Mouse (Mus musculus) liver, embryonic 11.5 days (tissue): ENCODE results near the gene Lpar3. TPM values are rescaled to one million over a fixed set of nuclear protein-coding genes. Genes with fewer than 3 reads are reported as not detected.

Experiments
- ATAC-seq: fragments of 200-750 bp; cut with Nextera tagmentation; replicated peaks from 2 replicates; pipeline ENCODE4 v1.8.0; 2017; ENCODE audit warnings: moderate number of reproducible peaks, mild to moderate bottlenecking, moderate TSS enrichment, moderate library complexity; ENCODE audit not compliant: low FRiP score
- DNase-seq: peaks from one replicate; pipeline ENCODE4 v3.0.0-alpha.2; 2017; ENCODE audit warnings: low spot score
- H3K27ac ChIP-seq: fragments of 300-500 bp; sonication (generic); 2 replicates; pipeline ENCODE4 v1.5.1; 2014; ENCODE audit warnings: mild to moderate bottlenecking, low read depth, low read length, control low read depth
- H3K27me3 ChIP-seq: fragments of 300-500 bp; sonication (generic); replicated peaks from 2 replicates; pipeline ENCODE4 v1.6.1; 2014; ENCODE audit warnings: low read length, mixed read lengths; ENCODE audit not compliant: control insufficient read depth, insufficient read depth
- H3K36me3 ChIP-seq: fragments of 300-500 bp; sonication (generic); 2 replicates; pipeline ENCODE4 v1.6.1; 2014; ENCODE audit warnings: mild to moderate bottlenecking, low read length, moderate library complexity, mixed read lengths; ENCODE audit not compliant: control insufficient read depth, insufficient read depth
- H3K4me1 ChIP-seq: fragments of 300-500 bp; sonication (generic); replicated peaks from 2 replicates; pipeline ENCODE4 v1.6.1; 2014; ENCODE audit warnings: low read length, mixed read lengths; ENCODE audit not compliant: control insufficient read depth, insufficient read depth
- H3K4me2 ChIP-seq: fragments of 300-500 bp; sonication (generic); 2 replicates; pipeline ENCODE4 v1.6.1; 2014; ENCODE audit warnings: mild to moderate bottlenecking, control low read depth, moderate library complexity
- H3K4me3 ChIP-seq: fragments of 300-500 bp; sonication (generic); 2 replicates; pipeline ENCODE4 v1.5.1; 2014; ENCODE audit warnings: low read depth, low read length, control low read depth
- H3K9ac ChIP-seq: fragments of 300-500 bp; sonication (generic); 2 replicates; pipeline ENCODE4 v1.6.1; 2014; ENCODE audit warnings: low read depth, low read length, control low read depth
- H3K9me3 ChIP-seq: fragments of 300-500 bp; sonication (generic); 2 replicates; pipeline ENCODE4 v1.6.1; 2016; ENCODE audit warnings: low read length, inconsistent platforms, mixed read lengths; ENCODE audit not compliant: control insufficient read depth
- WGBS: fragments of 180-500 bp; shearing (Covaris S2); extraction: QIAGEN DNeasy Blood & Tissue Kit; methylation state at CpG from one replicate; pipeline ENCODE4 v1.1.7; 2014; 5-methylcytosine and 5-hydroxymethylcytosine counted together
- polyA plus RNA-seq: library from polyadenylated mRNA; unstranded; fragments of >200 nt; fragmentation: Nextera tagmentation; extraction: Ambion mirVana; gene quantifications from 2 replicates; pipeline ENCODE4 v1.2.1, GENCODE M21; 2014

Lpar3 gene
- polyA plus RNA-seq, 1 experiment from 2014 or later = 0.43 TPM

DNA sequence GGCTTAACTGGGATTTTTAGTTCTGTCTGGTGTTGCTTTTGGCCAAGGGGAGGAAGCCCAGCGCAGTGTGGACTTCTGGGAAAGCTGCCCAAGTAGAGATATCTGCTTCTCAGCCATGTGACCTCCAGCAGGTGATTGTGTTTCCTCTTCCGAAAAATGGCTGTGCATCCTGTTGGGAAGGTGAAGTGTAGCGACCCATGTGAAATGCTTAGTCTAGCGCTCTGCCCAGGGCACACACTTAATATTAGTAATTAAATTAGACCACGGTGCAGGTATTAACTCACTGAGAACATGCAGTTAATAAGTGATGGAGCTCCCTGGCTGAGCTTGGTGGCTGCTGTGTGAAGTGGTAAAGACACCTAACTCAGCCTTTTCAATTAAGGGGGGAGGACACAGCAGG is 16.9 kb downstream of the Lpar3 start:
- 85% methylated on average over 5 of the region's 5 CpGs for WGBS
- Histone ChIP-seq H3K4me2 (no peak overlapping the region), H3K9ac (no peak overlapping the region), H3K4me3 (no peak overlapping the region), H3K4me1 (no peaks in the 10 kb centered on the region), H3K36me3 (no peaks in the 10 kb centered on the region), H3K27ac (no peak overlapping the region), H3K9me3 (no peaks in the 10 kb centered on the region), H3K27me3 (no peaks in the 10 kb centered on the region)
- ATAC-seq (no peak), DNase-seq (no peak)

DNA sequence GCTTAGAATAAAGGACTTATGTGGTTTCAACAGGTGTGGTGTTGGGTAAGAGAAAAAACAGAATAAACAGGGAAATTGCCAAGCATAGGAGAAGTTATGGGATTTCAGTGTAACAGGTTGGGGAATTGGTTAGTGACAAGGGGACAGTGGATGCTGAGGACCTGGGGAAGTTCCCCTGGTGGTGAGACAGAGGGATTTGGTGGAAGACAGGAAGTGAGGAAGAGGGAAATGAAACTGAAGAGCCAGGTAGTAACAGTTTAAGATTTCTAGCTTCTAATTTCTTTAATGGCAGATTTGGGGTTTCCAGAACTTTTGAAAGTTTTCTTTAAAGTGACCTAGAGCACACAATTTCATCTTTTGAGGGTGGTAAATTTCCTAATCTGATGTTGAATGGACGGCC is 23.9 kb downstream of the Lpar3 start:
- H3K27ac ChIP-seq = no peak overlapping the region
- 63% methylated on average over 1 of the region's 1 CpGs for WGBS
- H3K9me3 ChIP-seq = no peaks in the 10 kb centered on the region
- H3K27me3 ChIP-seq = no peaks in the 10 kb centered on the region
- no peak overlapping the region for H3K4me2 ChIP-seq
- ATAC-seq (no peak), DNase-seq (no peak)
- H3K4me1 ChIP-seq = no peaks in the 10 kb centered on the region
- no peaks in the 10 kb centered on the region for H3K36me3 ChIP-seq
- H3K4me3 ChIP-seq = no peak overlapping the region
- no peak overlapping the region for H3K9ac ChIP-seq

- H3K4me1 ChIP-seq = no peaks in the 10 kb centered on the region
- DNase-seq (no peak), ATAC-seq (no peak)
- H3K27me3 ChIP-seq = no peaks in the 10 kb centered on the region
- no peak overlapping the region for H3K4me3 ChIP-seq
- 73% methylated on average over 8 of the region's 8 CpGs for WGBS
- no peak overlapping the region for H3K4me2 ChIP-seq
- H3K36me3 ChIP-seq = no peaks in the 10 kb centered on the region
- no peaks in the 10 kb centered on the region for H3K9me3 ChIP-seq
- H3K9ac ChIP-seq = no peak overlapping the region
- H3K27ac ChIP-seq = no peak overlapping the region
Measured at GRCm38 (mm10) chr3:146246557-146246956, 25.8 kb downstream of the Lpar3 start.

DNA sequence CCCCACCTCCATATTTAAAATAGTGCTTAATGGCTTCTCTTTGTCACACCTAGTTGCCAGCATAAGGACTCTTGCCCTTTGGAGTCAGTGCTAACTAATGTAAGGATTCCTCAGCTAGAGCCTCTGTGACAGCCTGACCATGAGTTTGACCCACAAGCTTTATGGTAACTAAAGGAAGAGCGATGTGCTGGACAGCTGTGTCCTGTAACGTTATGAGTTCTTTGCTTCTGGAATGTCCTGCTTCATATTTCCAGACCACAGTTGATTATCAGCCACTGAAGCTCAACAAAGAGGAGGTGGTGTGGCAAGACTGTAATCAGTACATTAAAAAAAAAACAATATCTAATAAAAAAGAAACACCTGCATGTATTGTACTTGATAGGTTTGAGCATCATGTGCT is 26.2 kb downstream of the Lpar3 start:
- ATAC-seq = no peak
- no peaks in the 10 kb centered on the region for H3K4me1 ChIP-seq
- H3K27me3 ChIP-seq = no peaks in the 10 kb centered on the region
- no peaks in the 10 kb centered on the region for H3K36me3 ChIP-seq
- no peak overlapping the region for H3K4me3 ChIP-seq
- no peak for DNase-seq
- H3K4me2 ChIP-seq = no peak overlapping the region
- no peaks in the 10 kb centered on the region for H3K9me3 ChIP-seq
- WGBS = 78% methylated on average over 2 of the region's 2 CpGs
- H3K9ac ChIP-seq = no peak overlapping the region
- H3K27ac ChIP-seq = no peak overlapping the region

- 77% methylated on average over 8 of the region's 8 CpGs for WGBS
- Histone ChIP-seq H3K36me3 (no peaks in the 10 kb centered on the region), H3K27ac (no peak overlapping the region), H3K9ac (no peak overlapping the region), H3K9me3 (no peaks in the 10 kb centered on the region), H3K4me2 (no peak overlapping the region), H3K27me3 (no peaks in the 10 kb centered on the region), H3K4me1 (no peaks in the 10 kb centered on the region), H3K4me3 (no peak overlapping the region)
- ATAC-seq (no peak), DNase-seq (no peak)
Measured at GRCm38 (mm10) chr3:146249895-146250294, 29.1 kb downstream of the Lpar3 start.

DNA sequence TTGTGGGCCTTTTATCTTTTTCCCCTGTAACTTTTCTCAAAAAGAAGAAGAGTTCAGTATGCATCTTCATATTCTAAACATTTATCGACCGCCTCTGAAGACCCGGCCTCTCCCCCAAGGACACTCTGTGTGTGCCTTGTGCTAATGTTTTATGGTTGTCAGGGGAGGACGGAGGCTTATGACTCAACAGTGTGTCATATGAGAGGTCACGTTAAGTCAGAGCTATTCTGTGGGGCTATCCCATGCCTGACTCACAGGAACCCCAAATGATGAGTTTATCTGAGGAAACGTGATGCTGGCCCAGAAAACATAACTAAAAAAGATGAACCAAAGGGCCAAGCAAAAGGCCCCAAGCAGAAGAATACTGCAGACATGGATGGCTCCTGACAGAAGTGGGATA is 31.0 kb downstream of the Lpar3 start:
- H3K9me3 ChIP-seq = no peaks in the 10 kb centered on the region
- no peak overlapping the region for H3K9ac ChIP-seq
- 75% methylated on average over 6 of the region's 6 CpGs for WGBS
- no peak overlapping the region for H3K4me3 ChIP-seq
- no peak overlapping the region for H3K27ac ChIP-seq
- ATAC-seq (no peak), DNase-seq (no peak)
- no peaks in the 10 kb centered on the region for H3K27me3 ChIP-seq
- H3K36me3 ChIP-seq = no peaks in the 10 kb centered on the region
- no peaks in the 10 kb centered on the region for H3K4me1 ChIP-seq
- H3K4me2 ChIP-seq = no peak overlapping the region

DNA sequence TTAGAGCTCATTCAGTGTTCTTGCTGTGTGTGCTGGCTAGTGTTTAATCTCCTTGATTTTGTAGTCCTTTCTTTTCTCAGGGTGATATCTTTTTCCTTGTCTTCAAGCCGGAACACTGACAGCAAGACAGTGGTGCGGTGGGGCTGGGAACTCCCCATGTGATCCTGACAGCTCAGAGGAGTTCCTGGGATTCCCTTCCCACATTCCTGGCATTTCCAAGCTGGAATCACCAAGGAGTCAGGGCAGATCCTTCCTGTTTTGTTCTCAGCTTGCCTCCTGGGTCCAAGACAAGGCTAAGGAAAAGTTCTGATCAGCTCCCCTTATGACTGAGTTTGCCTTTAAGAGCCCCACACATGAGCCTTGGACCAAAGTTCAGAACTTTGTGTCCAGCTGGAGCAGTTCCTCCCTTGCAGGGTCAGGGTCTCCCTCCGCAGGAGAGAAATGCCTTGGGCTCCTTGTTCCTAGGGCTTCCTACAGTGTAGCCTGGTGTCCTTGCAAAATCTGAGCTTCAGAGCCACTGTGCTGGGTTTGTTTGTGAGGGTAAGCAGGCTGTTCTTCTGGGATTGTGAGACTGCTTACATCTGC is 33.1 kb downstream of the Lpar3 start:
- 26% methylated on average over 3 of the region's 3 CpGs for WGBS
- DNase-seq (no peak), ATAC-seq (no peak)
- H3K27ac ChIP-seq = no peak overlapping the region
- no peak overlapping the region for H3K4me3 ChIP-seq
- H3K4me1 ChIP-seq = no peaks in the 10 kb centered on the region
- H3K27me3 ChIP-seq = no peaks in the 10 kb centered on the region
- H3K36me3 ChIP-seq = no peaks in the 10 kb centered on the region
- H3K4me2 ChIP-seq = no peak overlapping the region
- H3K9me3 ChIP-seq = no peaks in the 10 kb centered on the region
- no peak overlapping the region for H3K9ac ChIP-seq

DNA sequence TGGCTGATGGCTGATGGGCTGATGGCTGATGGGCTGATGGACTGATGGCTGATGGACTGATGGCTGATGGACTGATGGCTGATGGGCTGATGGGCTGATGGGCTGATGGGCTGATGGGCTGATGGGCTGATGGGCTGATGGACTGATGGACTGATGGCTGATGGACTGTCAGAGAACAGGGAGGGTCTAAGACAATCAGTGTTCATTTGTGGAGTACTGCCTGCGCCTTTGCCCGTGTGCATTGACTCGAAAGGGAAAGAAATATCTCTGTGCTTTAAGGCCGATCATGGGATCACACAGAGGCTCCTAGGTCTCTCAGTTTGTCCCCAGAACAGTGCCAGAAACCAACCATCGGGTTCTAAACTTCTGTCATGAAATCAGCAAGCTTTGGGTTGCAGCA is 34.4 kb downstream of the Lpar3 start:
- ATAC-seq = no peak
- no peaks in the 10 kb centered on the region for H3K27me3 ChIP-seq

GRCm38 (mm10) chr3:146257483-146258122 is 36.8 kb downstream of the Lpar3 start:
- ATAC-seq (no peak), DNase-seq (no peak)
- 55% methylated on average over 10 of the region's 10 CpGs for WGBS
- Histone ChIP-seq H3K27ac (no peak overlapping the region), H3K36me3 (no peaks in the 10 kb centered on the region), H3K9me3 (no peaks in the 10 kb centered on the region), H3K4me2 (no peak overlapping the region), H3K9ac (no peak overlapping the region), H3K27me3 (no peaks in the 10 kb centered on the region), H3K4me3 (no peak overlapping the region), H3K4me1 (no peaks in the 10 kb centered on the region)

More for the DNA sequence above, 34.4 kb downstream of the Lpar3 start:
- Histone ChIP-seq H3K27ac (no peak overlapping the region), H3K36me3 (no peaks in the 10 kb centered on the region), H3K4me3 (no peak overlapping the region), H3K4me1 (no peaks in the 10 kb centered on the region), H3K9ac (no peak overlapping the region), H3K9me3 (no peaks in the 10 kb centered on the region), H3K4me2 (no peak overlapping the region)
- WGBS = 85% methylated on average over 5 of the region's 5 CpGs
- no peak for DNase-seq
